Mouse (Mus musculus): ENCODE data around the gene Atg4c. TPM values are rescaled to one million over a fixed set of nuclear protein-coding genes. Genes with fewer than 3 reads are reported as not detected.

The Atg4c gene
- polyA plus RNA-seq, 2 experiments, result 2.3 to 3.9 TPM

DNA sequence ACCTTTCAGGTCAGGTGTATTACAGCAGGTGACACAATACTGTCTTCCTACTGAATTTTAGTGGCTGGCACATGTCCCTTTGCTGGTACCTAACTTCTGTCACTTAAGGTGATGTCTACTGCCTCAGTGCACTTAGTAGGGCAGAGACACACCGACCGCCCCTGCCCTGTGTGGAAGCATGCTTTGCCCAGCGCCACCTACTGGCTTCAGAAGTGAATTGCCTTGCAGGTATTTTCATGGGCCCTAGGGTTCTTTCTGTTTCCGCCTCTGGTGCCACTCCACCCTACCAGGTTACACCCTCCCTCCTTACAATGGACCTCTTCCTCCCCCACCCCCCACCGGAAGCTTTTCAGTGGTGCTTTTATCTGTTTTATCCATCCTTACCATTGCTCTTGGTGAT, 47.9 kb downstream of the Atg4c start:
- TF ChIP-seq EP300 (IDR thresholded peaks at IDR 0.05; ENCODE audit: low read depth), result no peak
- TF ChIP-seq CTCF (IDR thresholded peaks at IDR 0.05; ENCODE audit: low read depth), result peak; percentile 64
- Histone ChIP-seq H3K4me2 (ENCODE audit: low read depth) (no peak overlapping the region), H3K27ac (no peak overlapping the region), H3K27me3 (ENCODE audit: control insufficient read depth, insufficient read depth, low read length) (no peaks in the 10 kb centered on the region), H3K4me1 (replicated peaks; ENCODE audit: control insufficient read depth in 2 of 2, insufficient read depth in 2 of 2, low read length in 1 of 2) (no peaks in the 10 kb centered on the region), H3K9me3 (ENCODE audit: control insufficient read depth, low read length) (no peaks in the 10 kb centered on the region), H3K4me3 (ENCODE audit: insufficient read depth in 1 of 2, low read depth in 2 of 2, low read length in 2 of 2) (no peak overlapping the region), H3K36me3 (replicated peaks; ENCODE audit: control insufficient read depth, insufficient read depth, low read depth) (no peaks in the 10 kb centered on the region), H3K9ac (replicated peaks) (no peak overlapping the region)
- WGBS (ENCODE audit: insufficient replicate concordance), result 54% methylated on average over 5 of the region's 5 CpGs
- ATAC-seq (ENCODE audit: insufficient read depth) (no peak), DNase-seq (ENCODE audit: low read depth in 3 of 3, low spot score in 3 of 3) (no peak)

DNA sequence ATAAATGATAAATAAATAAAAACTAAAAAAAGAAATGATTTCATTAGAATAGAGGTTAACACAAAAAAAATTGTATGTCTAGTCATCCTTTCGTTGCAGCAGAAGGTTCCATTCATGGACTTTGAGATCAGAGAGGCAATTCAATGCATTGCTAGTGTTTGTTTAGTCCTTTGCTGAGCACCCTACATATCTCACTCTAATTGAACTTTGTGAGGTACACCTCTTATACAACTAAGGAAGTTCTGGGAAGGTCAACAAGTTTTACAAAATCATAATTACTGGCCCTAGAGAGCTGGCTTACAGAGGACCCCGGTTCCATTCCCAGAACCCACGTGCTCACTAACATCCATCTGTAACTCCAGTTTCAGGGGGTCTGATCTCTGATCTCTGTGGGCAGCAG, 55.6 kb downstream of the Atg4c start:
- Histone ChIP-seq H3K27me3 (ENCODE audit: control insufficient read depth, insufficient read depth, low read length) (no peaks in the 10 kb centered on the region), H3K9ac (replicated peaks) (no peak overlapping the region), H3K36me3 (replicated peaks; ENCODE audit: control insufficient read depth, insufficient read depth, low read depth) (no peaks in the 10 kb centered on the region), H3K9me3 (ENCODE audit: control insufficient read depth, low read length) (no peaks in the 10 kb centered on the region), H3K4me3 (ENCODE audit: insufficient read depth in 1 of 2, low read depth in 2 of 2, low read length in 2 of 2) (no peak overlapping the region), H3K4me1 (replicated peaks; ENCODE audit: control insufficient read depth in 2 of 2, insufficient read depth in 2 of 2, low read length in 1 of 2) (0 out of 4 replicates have a peak, but pooled peaks cover 0 to 1% of the 10 kb centered on the region in 2 experiments), H3K4me2 (ENCODE audit: low read depth) (no peak overlapping the region), H3K27ac (no peak overlapping the region)
- ATAC-seq (ENCODE audit: insufficient read depth), result no peak
- no peak for DNase-seq (ENCODE audit: low read depth in 3 of 3, low spot score in 3 of 3)
- WGBS (ENCODE audit: insufficient replicate concordance), result 76% methylated on average over 3 of the region's 3 CpGs
- TF ChIP-seq EP300 (IDR thresholded peaks at IDR 0.05; ENCODE audit: low read depth) (no peak), CTCF (IDR thresholded peaks at IDR 0.05; ENCODE audit: low read depth) (no peak)

DNA sequence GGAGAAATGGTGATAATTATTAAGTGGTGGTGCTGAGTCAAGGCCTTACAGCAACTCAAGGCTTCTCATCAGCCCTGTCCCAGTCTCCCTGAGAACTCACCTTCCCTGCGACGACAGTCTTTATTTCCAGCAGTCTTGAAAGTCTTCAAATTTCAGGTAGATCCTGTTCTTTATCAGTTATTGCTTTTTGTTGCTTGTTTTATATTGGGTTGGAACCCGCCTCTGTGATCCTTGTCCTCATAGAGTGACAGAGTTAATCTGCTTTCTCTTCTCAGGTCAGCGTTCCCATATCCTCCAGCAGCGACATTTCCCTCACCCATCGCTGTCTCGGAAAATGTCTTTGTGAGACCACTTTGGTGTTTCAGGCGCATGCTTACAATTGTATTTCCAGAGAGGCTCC, 56.1 kb downstream of the Atg4c start:
- 0 out of 4 replicates have a peak, but pooled peaks cover 0 to 1% of the 10 kb centered on the region in 2 experiments for H3K4me1 ChIP-seq (replicated peaks; ENCODE audit: control insufficient read depth in 2 of 2, insufficient read depth in 2 of 2, low read length in 1 of 2)
- H3K27ac ChIP-seq, result no peak overlapping the region
- ATAC-seq (ENCODE audit: insufficient read depth), result no peak
- no peak for DNase-seq (ENCODE audit: low read depth in 3 of 3, low spot score in 3 of 3)
- no peak overlapping the region for H3K4me2 ChIP-seq (ENCODE audit: low read depth)
- H3K9ac ChIP-seq (replicated peaks), result no peak overlapping the region
- 82% methylated on average over 8 of the region's 8 CpGs for WGBS (ENCODE audit: insufficient replicate concordance)
- no peaks in the 10 kb centered on the region for H3K36me3 ChIP-seq (replicated peaks; ENCODE audit: control insufficient read depth, insufficient read depth, low read depth)
- no peak for TF ChIP-seq CTCF (IDR thresholded peaks at IDR 0.05; ENCODE audit: low read depth)
- no peak for TF ChIP-seq EP300 (IDR thresholded peaks at IDR 0.05; ENCODE audit: low read depth)
- no peaks in the 10 kb centered on the region for H3K27me3 ChIP-seq (ENCODE audit: control insufficient read depth, insufficient read depth, low read length)
- H3K9me3 ChIP-seq (ENCODE audit: control insufficient read depth, low read length), result no peaks in the 10 kb centered on the region
- H3K4me3 ChIP-seq (ENCODE audit: insufficient read depth in 1 of 2, low read depth in 2 of 2, low read length in 2 of 2), result no peak overlapping the region

DNA sequence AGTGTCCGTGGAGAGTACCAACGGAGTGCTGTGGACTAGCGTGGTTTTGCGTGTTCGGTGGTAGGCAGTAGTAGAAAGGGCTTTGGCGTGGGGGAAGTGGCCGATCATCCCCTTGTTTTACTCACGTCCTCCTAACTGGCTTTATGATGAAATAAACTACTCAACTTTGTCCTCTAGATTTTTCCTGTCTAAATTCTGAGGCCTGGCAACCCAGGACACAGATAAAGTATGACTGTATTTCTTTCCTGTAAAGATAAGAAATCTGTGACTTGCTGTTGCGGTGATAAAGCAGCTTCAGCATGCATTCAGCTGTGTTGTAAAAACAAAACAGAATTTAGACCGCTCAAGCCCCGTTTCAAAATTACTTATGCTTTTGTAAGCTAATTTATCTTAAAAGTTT, 59.2 kb downstream of the Atg4c start:
- Histone ChIP-seq H3K27me3 (ENCODE audit: control insufficient read depth, insufficient read depth, low read length) (no peaks in the 10 kb centered on the region), H3K9ac (replicated peaks) (no peak overlapping the region), H3K4me1 (replicated peaks; ENCODE audit: control insufficient read depth in 2 of 2, insufficient read depth in 2 of 2, low read length in 1 of 2) (0 out of 4 replicates have a peak, but pooled peaks cover 0 to 1% of the 10 kb centered on the region in 2 experiments), H3K9me3 (ENCODE audit: control insufficient read depth, low read length) (no peaks in the 10 kb centered on the region), H3K36me3 (replicated peaks; ENCODE audit: control insufficient read depth, insufficient read depth, low read depth) (no peaks in the 10 kb centered on the region), H3K4me2 (ENCODE audit: low read depth) (no peak overlapping the region), H3K27ac (no peak overlapping the region), H3K4me3 (ENCODE audit: insufficient read depth in 1 of 2, low read depth in 2 of 2, low read length in 2 of 2) (no peak overlapping the region)
- WGBS (ENCODE audit: insufficient replicate concordance), result 62% methylated on average over 11 of the region's 11 CpGs
- DNase-seq (ENCODE audit: low read depth in 3 of 3, low spot score in 3 of 3), result no peak
- TF ChIP-seq CTCF (IDR thresholded peaks at IDR 0.05; ENCODE audit: low read depth) (no peak), EP300 (IDR thresholded peaks at IDR 0.05; ENCODE audit: low read depth) (no peak)
- no peak for ATAC-seq (ENCODE audit: insufficient read depth)

GRCm38 (mm10) chr4:99263191-99263590, 69.5 kb downstream of the Atg4c start:
- no peak overlapping the region for H3K9ac ChIP-seq (replicated peaks)
- H3K27me3 ChIP-seq (ENCODE audit: control insufficient read depth, insufficient read depth, low read length), result no peaks in the 10 kb centered on the region
- WGBS (ENCODE audit: insufficient replicate concordance), result 65% methylated on average over 2 of the region's 2 CpGs

More at GRCm38 (mm10) chr4:99263191-99263590, 69.5 kb downstream of the Atg4c start:
- Histone ChIP-seq H3K4me2 (ENCODE audit: low read depth) (no peak overlapping the region), H3K4me3 (ENCODE audit: insufficient read depth in 1 of 2, low read depth in 2 of 2, low read length in 2 of 2) (no peak overlapping the region), H3K27ac (no peak overlapping the region), H3K9me3 (ENCODE audit: control insufficient read depth, low read length) (no peaks in the 10 kb centered on the region), H3K36me3 (replicated peaks; ENCODE audit: control insufficient read depth, insufficient read depth, low read depth) (no peaks in the 10 kb centered on the region; the same call in 1 of the 2 replicates), H3K4me1 (replicated peaks; ENCODE audit: control insufficient read depth in 2 of 2, insufficient read depth in 2 of 2, low read length in 1 of 2) (no peaks in the 10 kb centered on the region)
- DNase-seq (ENCODE audit: low read depth in 3 of 3, low spot score in 3 of 3) (no peak), ATAC-seq (ENCODE audit: insufficient read depth) (no peak)
- TF ChIP-seq CTCF (IDR thresholded peaks at IDR 0.05; ENCODE audit: low read depth), result no peak
